Mouse (Mus musculus) inflammation-experienced regulatory T-cells, adult 6 months (primary cell): ENCODE measurements around the gene Pck1. TPM values are rescaled to one million over a fixed set of nuclear protein-coding genes. Genes with fewer than 3 reads are reported as not detected.
A peak's percentile ranks its signal among the peaks of the same experiment; 100 is the strongest.

Experiments used
- ATAC-seq: one replicate; pipeline ENCODE4 v1.8.0; 2017
- polyA plus RNA-seq, 3 experiments: library from polyadenylated mRNA; unstranded; fragments of 100-300 nt; shearing (Covaris generic); gene quantifications; one replicate each; pipeline ENCODE4 v1.2.1; 2017

Gene Pck1
- polyA plus RNA-seq, 3 experiments from 2014 or later = not detected

DNA sequence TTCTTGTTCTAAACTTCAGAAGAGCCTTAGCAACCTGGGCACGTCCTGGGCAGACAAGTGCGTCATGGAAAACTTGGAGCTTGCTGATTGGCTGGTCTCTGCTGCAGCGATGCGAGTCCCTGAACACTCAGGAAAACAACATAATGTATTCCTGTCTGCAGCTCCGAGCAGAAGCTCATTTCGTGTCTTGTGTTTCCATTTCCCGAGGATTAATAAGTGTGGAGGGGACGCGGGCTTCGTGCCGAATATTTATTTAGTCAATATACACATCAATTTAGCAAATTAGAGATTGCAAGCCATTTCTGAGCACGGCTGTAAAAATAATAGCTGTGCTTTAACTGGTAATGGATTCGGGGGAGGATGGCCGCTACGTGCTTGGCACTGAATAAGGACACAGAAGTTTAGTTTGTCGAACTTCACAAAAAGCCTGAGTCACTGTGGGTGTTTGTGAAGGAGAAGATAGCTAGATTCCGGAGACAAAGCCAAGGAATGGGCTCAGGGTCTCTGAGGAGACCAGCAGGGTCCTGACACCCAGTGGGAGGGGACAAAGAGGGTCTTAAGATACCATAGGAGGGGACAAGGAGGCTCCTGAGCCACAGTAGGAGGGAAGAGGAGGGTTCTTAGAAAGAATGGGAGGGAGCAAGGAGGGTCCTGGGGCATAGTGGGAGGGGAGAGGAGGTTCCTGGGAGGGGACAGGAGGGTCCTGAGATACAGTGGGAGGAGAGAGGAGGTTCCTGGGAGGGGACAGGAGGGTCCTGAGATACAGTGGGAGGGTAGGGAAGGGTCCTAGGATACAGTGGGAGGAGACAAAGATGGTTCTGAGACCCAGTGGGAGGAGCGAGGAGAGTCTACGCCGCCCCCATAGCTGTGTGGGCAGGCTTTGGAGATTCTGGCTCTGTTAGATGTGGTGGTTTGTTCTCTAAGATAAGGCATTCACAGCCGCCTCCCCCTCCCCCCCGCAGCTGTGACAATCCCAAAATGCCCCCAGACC lies 21.0 kb downstream of the Pck1 start:
- ATAC-seq = peak; percentile 89

DNA sequence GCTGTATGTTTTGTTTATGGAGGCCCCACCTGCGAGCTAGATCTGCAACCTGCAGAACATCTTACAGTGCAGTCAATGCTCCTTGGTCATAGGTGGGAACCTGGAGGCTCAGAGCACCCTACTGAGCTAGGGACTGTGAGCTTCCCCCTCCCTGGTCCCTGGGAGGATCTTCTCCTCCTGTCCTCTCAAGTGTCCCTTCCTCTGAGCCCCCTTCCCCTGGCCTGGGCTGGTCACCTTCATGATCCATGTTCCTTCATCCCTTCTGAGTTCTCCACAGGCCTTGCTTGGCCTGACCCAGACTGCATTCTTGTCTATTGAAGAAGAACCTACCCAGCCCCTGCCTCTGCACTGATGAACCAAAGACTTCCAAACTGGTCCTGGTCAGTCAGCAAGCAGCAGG lies 21.7 kb downstream of the Pck1 start:
- ATAC-seq = no peak

GRCm38 (mm10) chr2:173175703-173176102 lies 22.9 kb downstream of the Pck1 start:
- no peak for ATAC-seq

GRCm38 (mm10) chr2:173177481-173177880 lies 24.6 kb downstream of the Pck1 start:
- ATAC-seq = no peak

DNA sequence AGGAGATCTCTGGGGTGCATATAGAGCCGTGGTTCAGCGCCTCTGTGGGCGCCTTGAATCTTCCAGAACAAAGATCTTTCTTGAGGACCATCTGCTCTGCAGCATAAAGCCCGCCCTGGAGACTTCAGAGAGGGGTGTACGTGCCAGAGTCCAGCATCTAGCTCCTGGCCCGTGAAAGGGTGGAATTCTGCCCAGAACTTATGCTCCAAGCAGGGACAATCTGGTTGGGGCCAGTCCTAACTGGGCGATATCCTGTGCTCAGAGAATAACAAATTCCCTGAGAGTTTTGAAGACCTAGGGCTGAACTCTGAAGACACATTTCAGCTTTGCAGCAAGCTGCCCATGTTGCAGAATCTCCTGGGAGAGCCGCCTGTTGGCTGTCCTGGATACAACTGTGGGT lies 25.1 kb downstream of the Pck1 start:
- no peak for ATAC-seq

DNA sequence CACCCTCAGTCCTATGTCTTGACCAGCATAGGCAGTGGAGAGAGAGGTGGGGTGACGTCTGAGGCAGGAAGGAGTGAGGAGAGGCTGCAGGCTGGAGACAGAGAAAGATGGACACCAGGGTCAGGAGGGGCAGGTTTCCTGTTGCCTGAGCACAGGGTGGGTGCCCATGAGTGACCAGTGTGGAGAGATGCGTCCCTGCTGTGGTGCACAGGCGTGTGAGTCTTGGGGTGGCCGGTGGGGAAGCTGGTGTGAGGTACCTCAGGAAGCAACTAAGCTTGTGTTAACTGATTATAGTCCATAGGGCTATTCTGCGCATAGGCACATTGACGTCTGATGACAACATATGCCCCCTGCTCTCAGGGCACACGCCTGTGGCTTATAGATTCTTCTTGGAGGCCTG lies 26.2 kb downstream of the Pck1 start:
- ATAC-seq = no peak

GRCm38 (mm10) chr2:173180026-173180425 lies 27.2 kb downstream of the Pck1 start:
- no peak for ATAC-seq

DNA sequence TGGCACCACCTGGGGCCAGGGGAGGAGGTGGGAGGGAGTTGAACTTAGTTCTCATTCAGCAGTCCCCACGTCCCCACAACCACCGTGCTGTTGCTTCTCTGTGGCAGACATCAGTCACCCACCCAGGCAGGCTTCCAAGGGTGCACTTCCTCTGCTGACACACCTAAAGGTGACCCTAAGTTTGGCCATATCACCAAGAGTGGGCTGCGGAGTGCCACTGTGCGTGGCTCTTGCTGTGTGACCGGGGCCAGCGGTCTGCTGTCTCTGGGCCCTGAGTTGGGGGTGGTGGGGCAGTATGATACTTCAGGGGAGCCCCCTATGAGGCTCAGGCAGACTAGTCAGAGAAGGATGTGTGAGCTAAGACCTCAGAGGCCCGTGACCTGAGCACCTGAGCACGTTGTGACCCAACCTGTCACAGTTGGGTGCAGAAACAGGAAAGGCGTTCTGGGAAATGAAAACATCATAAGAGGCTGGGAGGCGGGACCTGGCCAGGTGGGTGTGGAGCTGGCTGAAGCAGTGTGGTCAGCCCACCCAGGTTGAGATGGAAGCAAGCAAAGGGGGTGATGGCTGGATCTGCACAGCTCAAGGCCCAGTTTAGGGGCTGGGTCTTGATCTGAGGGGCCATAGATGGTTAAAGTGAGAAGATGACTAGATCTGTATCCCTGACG lies 28.0 kb downstream of the Pck1 start:
- no peak for ATAC-seq

DNA sequence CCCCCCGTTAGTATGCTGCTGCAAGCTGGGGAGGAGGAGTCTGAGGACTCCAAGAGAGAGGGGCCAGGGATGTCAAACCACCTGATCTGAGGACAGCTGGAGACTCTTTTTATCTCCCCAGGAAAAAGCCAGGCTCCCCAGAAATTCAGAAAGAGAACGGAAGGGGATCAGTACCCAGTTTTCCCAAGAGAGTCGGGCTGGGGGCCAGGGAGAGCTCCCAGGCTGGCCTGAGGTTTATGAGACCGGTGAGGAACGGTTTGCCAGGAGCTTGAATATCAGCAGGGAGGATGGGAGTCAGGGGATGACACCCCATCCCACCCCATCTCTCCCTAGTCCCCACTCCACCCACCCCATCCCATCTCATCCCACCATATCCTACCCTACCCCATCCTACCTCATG lies 28.6 kb downstream of the Pck1 start:
- no peak for ATAC-seq

DNA sequence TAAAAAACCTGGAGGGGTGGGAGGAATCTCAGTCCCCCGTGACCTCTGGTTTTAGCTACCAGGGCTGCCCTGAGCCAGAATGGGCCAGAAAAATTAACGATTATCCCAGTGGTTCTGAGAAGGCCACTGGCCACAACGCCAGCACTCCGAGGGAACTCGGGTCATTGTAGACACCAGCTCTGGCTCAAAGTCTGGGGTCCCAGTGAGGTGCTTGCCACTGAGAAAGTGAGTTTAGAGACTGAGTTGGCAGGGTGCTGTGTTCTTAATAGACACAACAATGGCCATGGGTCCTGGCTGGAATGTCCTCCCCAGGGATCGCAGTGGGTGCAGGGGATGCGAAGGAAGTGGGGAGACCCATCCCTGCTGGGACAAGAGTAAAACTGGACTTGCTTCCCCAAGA lies 29.1 kb downstream of the Pck1 start:
- ATAC-seq = no peak

- ATAC-seq = no peak
Observed at GRCm38 (mm10) chr2:173182796-173183195, 29.9 kb downstream of the Pck1 start.

GRCm38 (mm10) chr2:173183311-173183710 lies 30.5 kb downstream of the Pck1 start:
- no peak for ATAC-seq

DNA sequence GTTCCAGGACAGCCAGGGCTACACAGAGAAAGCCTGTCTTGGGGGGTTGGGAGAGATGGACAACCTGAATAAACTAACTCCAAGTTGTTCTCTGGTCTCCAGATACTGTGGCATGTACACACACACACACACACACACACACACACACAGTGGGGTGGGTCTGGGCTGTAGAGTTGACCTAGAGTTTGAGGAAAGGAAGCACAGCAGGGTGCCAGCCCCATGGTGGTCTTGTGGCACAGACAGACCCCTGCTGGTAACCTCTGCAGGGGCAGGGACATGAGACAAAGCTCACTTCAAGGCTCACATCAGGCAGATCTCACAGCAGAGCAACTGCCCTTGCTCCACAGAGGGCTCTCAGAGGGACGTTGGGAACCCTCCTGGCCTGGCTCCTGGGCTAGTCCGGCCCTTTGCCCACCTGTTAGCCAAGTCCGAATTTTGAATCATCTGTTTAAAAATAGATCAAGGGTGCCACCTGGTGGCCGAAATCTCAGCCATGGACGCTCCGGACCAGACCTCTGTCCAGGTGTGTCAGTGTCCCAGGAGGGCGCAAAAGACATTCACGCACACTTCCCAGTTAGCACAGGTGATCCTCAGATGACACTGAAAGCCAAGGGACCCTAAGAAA lies 31.1 kb downstream of the Pck1 start:
- ATAC-seq = no peak

DNA sequence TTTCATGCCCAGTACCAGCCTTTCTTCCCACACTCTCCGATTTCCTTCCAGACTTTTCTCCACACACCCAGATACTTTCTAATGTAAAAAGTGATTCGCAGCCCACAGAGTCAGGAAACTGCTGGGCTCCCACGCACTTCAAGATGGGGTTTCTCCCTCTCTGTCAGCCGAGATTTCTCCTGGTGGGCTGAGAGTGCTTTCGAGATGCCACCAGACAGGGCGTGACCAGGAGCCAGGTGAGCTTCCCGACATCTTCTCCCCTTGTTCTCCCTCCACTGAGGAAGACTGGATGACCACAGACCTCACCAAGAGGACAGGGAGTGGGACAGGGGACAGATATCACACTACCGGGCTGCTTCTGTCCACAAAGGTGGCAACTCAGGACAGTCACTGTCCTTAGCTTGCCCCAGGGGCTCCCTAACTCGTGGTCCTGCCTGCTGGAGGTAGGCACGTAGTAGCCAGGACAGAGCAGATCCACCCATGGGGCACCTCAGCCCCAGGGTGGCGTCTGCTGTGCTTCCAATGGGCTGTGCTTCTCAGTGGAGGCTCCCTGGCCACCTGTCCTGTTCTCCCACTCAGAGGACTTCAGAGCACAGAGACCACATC lies 31.7 kb downstream of the Pck1 start:
- ATAC-seq = no peak

- no peak for ATAC-seq
Observed at GRCm38 (mm10) chr2:173185282-173185681, 32.4 kb downstream of the Pck1 start.

GRCm38 (mm10) chr2:173186047-173186943 lies 33.4 kb downstream of the Pck1 start:
- peak; percentile 51 for ATAC-seq

DNA sequence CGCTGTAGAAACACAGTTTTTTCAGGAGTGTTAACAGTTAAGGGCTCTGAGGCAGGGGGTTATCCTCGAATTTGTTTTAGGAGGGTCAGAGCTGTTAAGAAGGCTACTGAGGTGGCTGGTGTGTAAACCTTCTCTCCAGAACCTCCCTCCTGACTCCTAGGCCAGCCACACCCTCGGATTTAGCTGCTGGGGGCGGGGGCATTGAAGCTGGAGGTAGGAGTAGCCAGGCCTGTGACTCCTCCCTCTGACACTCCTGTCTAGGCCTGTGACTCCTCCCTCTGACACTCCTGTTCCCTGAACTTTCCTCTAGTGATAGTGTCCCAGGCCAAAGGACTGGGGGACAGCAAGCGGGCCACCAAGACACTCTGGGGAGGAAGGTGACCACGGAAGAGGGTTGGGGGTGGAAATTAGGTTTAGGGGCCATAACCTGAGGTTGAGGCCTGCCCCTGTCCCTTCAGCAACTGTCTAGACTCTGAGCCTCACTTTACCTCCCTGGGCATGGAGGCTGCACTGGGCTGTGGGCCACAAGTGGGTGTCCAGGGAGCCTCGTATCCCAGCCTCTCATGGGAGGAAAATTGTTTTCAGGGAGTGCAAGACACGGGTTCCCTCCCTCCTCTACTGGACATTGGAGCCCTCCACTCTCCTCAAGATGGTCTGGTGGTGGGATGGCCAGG lies 34.5 kb downstream of the Pck1 start:
- ATAC-seq = no peak

DNA sequence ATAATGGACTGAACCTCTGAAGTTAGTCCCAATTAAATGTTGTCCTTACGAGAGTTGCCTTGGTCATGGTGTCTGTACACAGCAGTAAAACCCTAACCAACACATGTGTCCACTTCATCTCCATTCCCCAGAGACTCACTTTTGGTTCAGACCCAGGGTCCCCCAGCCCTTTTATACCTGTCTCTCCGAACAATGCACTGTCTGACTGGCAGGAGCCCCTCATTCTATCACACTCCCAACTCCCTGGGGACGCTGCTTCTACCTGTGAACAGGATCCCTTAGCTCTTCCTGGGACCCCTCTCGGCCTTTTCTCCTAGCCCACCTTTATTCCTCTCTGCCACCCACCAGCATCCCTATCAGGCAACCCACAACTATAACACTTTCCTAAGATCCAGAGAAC lies 41.9 kb downstream of the Pck1 start:
- no peak for ATAC-seq

- ATAC-seq = no peak
Observed at GRCm38 (mm10) chr2:173202924-173203689, 50.3 kb downstream of the Pck1 start.

GRCm38 (mm10) chr2:173203726-173204125 lies 50.9 kb downstream of the Pck1 start:
- ATAC-seq = no peak

DNA sequence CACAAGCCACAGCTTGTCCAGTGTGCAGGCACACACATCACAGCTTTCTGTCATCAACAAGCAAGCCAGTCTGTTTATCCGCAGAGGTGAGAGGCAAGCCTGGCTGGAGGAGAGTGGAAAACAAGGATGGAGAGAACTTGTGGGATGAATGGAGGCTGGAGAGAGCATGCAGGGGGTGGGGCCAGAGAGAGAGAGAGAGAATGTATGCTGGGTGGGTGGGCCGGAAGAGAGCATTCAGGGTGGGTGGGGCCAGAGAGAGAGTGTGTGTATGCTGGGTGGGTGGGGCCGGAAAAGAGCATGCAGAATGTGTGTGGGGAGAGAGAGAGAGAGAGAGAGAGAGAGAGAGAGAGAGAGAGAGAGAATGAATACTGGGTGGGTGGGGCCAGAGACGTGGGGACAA lies 51.8 kb downstream of the Pck1 start:
- ATAC-seq = no peak
